ENCODE assay signal across 16 mouse cellular contexts in the genomic region with DNA sequence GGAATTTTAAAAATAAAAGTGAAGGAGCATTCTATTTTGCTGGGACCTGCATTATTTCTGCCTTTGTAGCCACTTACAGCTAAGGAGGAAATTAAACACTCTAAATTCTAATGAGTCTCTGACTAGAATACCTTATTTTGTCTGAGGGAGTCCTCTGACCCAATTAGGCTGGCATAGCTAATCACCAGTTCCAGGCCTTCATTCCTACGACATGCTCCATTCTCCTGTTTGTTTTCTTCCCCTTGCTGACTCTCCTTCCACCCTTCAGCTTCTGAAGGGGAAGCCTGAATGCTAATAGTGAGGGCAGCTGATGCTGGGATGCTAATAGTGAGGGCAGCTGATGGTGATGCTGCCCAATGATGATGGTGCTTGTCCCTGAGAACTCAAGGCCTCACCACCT.
DNase-seq lines count a peak whose midpoint lies in the region; ATAC-seq lines count a peak whose summit lies in the region.
"Had no signal": no experiment of that assay in that cellular context is flagged by ENCODE, and none has a peak within 500 bp of the region (broad histone marks: within the 10 kb centered on the region; RNA-seq: fewer than 3 reads in every experiment).

No protein-coding gene starts in this region.

- no peak overlapping the region for H3K4me3 ChIP-seq in forebrain, embryonic 16.5 days (replicated peaks; ENCODE audit: low read length)
- H3K4me3 ChIP-seq: heart, embryonic 10.5 days; intestine, embryonic 15.5 days; layer of hippocampus, adult 2 months had no signal

- WGBS in forebrain, embryonic 16.5 days: 11% methylated on average over 1 of the region's 1 CpGs

- ATAC-seq in forebrain, embryonic 16.5 days: peak; percentile 94
- ATAC-seq: intestine, embryonic 15.5 days had no signal

- H3K4me2 ChIP-seq in forebrain, embryonic 16.5 days (ENCODE audit: low read length): no peak overlapping the region
- H3K4me2 ChIP-seq: intestine, embryonic 15.5 days had no signal

- DNase-seq in cerebellum, postnatal 10 days: peak; percentile 16 to 38
- DNase-seq in cerebellum, adult 11 months: no peak
- DNase-seq in layer of hippocampus, adult 8-10 months (ENCODE audit: low spot score in 2 of 2): peak; percentile 3 to 5
- DNase-seq in layer of hippocampus, postnatal 36 days: no peak
- DNase-seq in brain, adult 2 months (ENCODE audit: low read depth, low spot score): peak; percentile 33
- no peak for DNase-seq in lung, postnatal 4 days
- no peak for DNase-seq in yolk sac, embryonic 10.5 days (ENCODE audit: low spot score)
- DNase-seq: adrenal gland, adult 2 months; gastrocnemius, postnatal 36 days; lung, adult 18-20 months had no signal

- H3K27me3 ChIP-seq in forebrain, embryonic 16.5 days (replicated peaks; ENCODE audit: control insufficient read depth, insufficient read depth, low read length): no peaks in the 10 kb centered on the region
- H3K27me3 ChIP-seq: CH12.LX; intestine, embryonic 15.5 days had no signal

- peaks cover 5% of the 10 kb centered on the region for H3K4me1 ChIP-seq in forebrain, embryonic 16.5 days (replicated peaks; ENCODE audit: control insufficient read depth, insufficient read depth, low read length)
- H3K4me1 ChIP-seq: heart, embryonic 10.5 days; intestine, embryonic 15.5 days had no signal

- H3K9me3 ChIP-seq in forebrain, embryonic 16.5 days (ENCODE audit: control insufficient read depth, low read length): no peaks in the 10 kb centered on the region
- H3K9me3 ChIP-seq: heart, embryonic 10.5 days; intestine, embryonic 15.5 days had no signal

- no peak overlapping the region for H3K9ac ChIP-seq in forebrain, embryonic 16.5 days (replicated peaks; ENCODE audit: low read depth, low read length)
- H3K9ac ChIP-seq: intestine, embryonic 15.5 days had no signal

- H3K27ac ChIP-seq in forebrain, embryonic 16.5 days (ENCODE audit: low read length): no peak overlapping the region
- H3K27ac ChIP-seq: heart, embryonic 10.5 days; intestine, embryonic 15.5 days; stomach, postnatal 0 days had no signal

- H3K36me3 ChIP-seq in forebrain, embryonic 16.5 days (ENCODE audit: control insufficient read depth, insufficient read depth): no peaks in the 10 kb centered on the region
- H3K36me3 ChIP-seq: heart, embryonic 10.5 days; intestine, embryonic 15.5 days had no signal

Comparison
In these comparisons a context has a peak if more than half of its experiments do, and no peak if none do; other contexts are left out.
1. DNase-seq: peak in cerebellum, postnatal 10 days (2 of 2), layer of hippocampus, adult 8-10 months (2 of 2) and brain, adult 2 months (single experiment); none in cerebellum, adult 11 months (single experiment), layer of hippocampus, postnatal 36 days (0 of 2), lung, postnatal 4 days (0 of 2) and yolk sac, embryonic 10.5 days (single experiment).